Mouse (Mus musculus) ES-E14 (cell line): ENCODE measurements at regions not wholly inside any gene's neighbourhood (a gene's known extent, or its start where the extent isn't known, plus 50 kb on each side); places are given as distances from the start of the nearest gene placed in this dataset.

Experiments used
- HCFC1 ChIP-seq: IDR thresholded peaks from 2 replicates; pipeline ENCODE4 v1.6.1; 2012; ENCODE audit warnings: low read length, inconsistent platforms, borderline replicate concordance; ENCODE audit not compliant: insufficient read depth
- ZC3H11A ChIP-seq: IDR thresholded peaks from 2 replicates; pipeline ENCODE4 v1.6.1; 2012; ENCODE audit warnings: low read depth, mild to moderate bottlenecking, inconsistent platforms, low read length, borderline replicate concordance
- ZNF384 ChIP-seq: IDR thresholded peaks from 2 replicates; pipeline ENCODE4 v1.6.1; 2012; ENCODE audit warnings: low read depth, low read length, inconsistent platforms

GRCm38 (mm10) chr9:115457889-115458710 lies 147.9 kb upstream of the Stt3b start:
- TF ChIP-seq HCFC1, result no peak
- no peak for TF ChIP-seq ZC3H11A
- no peak for TF ChIP-seq ZNF384
